ENCODE assay signal across 14 mouse cellular contexts in genomic region chr17:49477370-49477769, GRCm38 (mm10). TPM values are rescaled to one million over a fixed set of nuclear protein-coding genes. Genes with fewer than 3 reads are reported as not detected.
DNase-seq lines count a peak whose midpoint lies in the region; ATAC-seq and TF ChIP-seq lines count a peak whose summit lies in the region.
"Had no signal": no experiment of that assay in that cellular context is flagged by ENCODE, and none has a peak within 500 bp of the region (broad histone marks: within the 10 kb centered on the region; RNA-seq: fewer than 3 reads in every experiment).

No protein-coding gene starts in this region.

- H3K27ac ChIP-seq in heart, embryonic 15.5 days, result 0 out of 2 replicates have a peak overlapping the region, but pooled peaks have one; percentile 3
- H3K27ac ChIP-seq in limb, embryonic 14.5 days (replicated peaks; ENCODE audit: low read depth, low read length), result no peak overlapping the region
- H3K27ac ChIP-seq: forebrain, embryonic 13.5 days; gastrocnemius, adult 2 months; hindbrain, embryonic 15.5 days; limb, embryonic 15.5 days had no signal

- no peak for TF ChIP-seq POLR2A in limb, embryonic 14.5 days (IDR thresholded peaks at IDR 0.05; ENCODE audit: borderline replicate concordance, extremely low read depth, insufficient read depth, insufficient read length)

- DNase-seq in heart, postnatal 36 days, result no peak
- DNase-seq in kidney, adult 8-10 months, result peak; percentile 19 to 24
- DNase-seq in limb, embryonic 14.5 days (ENCODE audit: low spot score), result peak; percentile 54
- DNase-seq in lung, postnatal 4 days, result peak; percentile 53 to 79
- DNase-seq in frontal cortex, adult 2 months (ENCODE audit: extremely low spot score in 1 of 2, low spot score in 1 of 2), result no peak
- no peak for DNase-seq in cerebellum, postnatal 4 days (ENCODE audit: low spot score in 2 of 2)
- DNase-seq in urinary bladder, adult 2 months (ENCODE audit: low spot score), result no peak
- DNase-seq: cerebellum, adult 9-10 months; gastrocnemius, adult 2 months; right cerebral cortex, postnatal 14 days had no signal

- H3K27me3 ChIP-seq in heart, embryonic 15.5 days, result no peaks in the 10 kb centered on the region
- no peaks in the 10 kb centered on the region for H3K27me3 ChIP-seq in limb, embryonic 14.5 days (ENCODE audit: control insufficient read depth, insufficient read depth, low read length)
- H3K27me3 ChIP-seq: forebrain, embryonic 13.5 days; hindbrain, embryonic 15.5 days; limb, embryonic 15.5 days had no signal

- no peak overlapping the region for H3K4me2 ChIP-seq in heart, embryonic 15.5 days
- no peak overlapping the region for H3K4me2 ChIP-seq in limb, embryonic 14.5 days (replicated peaks; ENCODE audit: low read depth, low read length, severe bottlenecking)
- H3K4me2 ChIP-seq: forebrain, embryonic 13.5 days; hindbrain, embryonic 15.5 days; limb, embryonic 15.5 days had no signal

- no peak overlapping the region for H3K9ac ChIP-seq in heart, embryonic 15.5 days
- H3K9ac ChIP-seq in limb, embryonic 14.5 days (ENCODE audit: low read depth, low read length, severe bottlenecking), result no peak overlapping the region
- H3K9ac ChIP-seq: forebrain, embryonic 13.5 days; hindbrain, embryonic 15.5 days; limb, embryonic 15.5 days had no signal

- peaks cover 9% of the 10 kb centered on the region; the same call in 1 of the 2 replicates for H3K36me3 ChIP-seq in heart, embryonic 15.5 days
- H3K36me3 ChIP-seq in limb, embryonic 14.5 days (ENCODE audit: control insufficient read depth, insufficient read depth, low read length), result peaks cover 52% of the 10 kb centered on the region
- H3K36me3 ChIP-seq: hindbrain, embryonic 15.5 days had no signal

- H3K4me3 ChIP-seq in heart, embryonic 15.5 days, result no peak overlapping the region
- no peak overlapping the region for H3K4me3 ChIP-seq in limb, embryonic 14.5 days (replicated peaks; ENCODE audit: low read length)
- H3K4me3 ChIP-seq: forebrain, embryonic 13.5 days; gastrocnemius, adult 2 months; hindbrain, embryonic 15.5 days; limb, embryonic 15.5 days had no signal

- intact Hi-C loops in heart, postnatal 36 days (cut with DNase I), result no loop called here

- peaks cover 21% of the 10 kb centered on the region for H3K4me1 ChIP-seq in heart, embryonic 15.5 days (replicated peaks)
- no peaks in the 10 kb centered on the region for H3K4me1 ChIP-seq in limb, embryonic 14.5 days (ENCODE audit: control insufficient read depth, insufficient read depth, low read length)
- H3K4me1 ChIP-seq: hindbrain, embryonic 15.5 days had no signal

- no peak for ATAC-seq in heart, embryonic 15.5 days (replicated peaks; ENCODE audit: insufficient number of reproducible peaks, insufficient read depth, low FRiP score, low read depth)
- 0 out of 2 replicates have a peak, but pooled peaks have one; percentile 38 for ATAC-seq in limb, embryonic 14.5 days (ENCODE audit: low FRiP score, low read depth)
- ATAC-seq: forebrain, embryonic 13.5 days had no signal

- no peaks in the 10 kb centered on the region for H3K9me3 ChIP-seq in heart, embryonic 15.5 days (replicated peaks)
- H3K9me3 ChIP-seq in limb, embryonic 14.5 days (ENCODE audit: control insufficient read depth, low read length), result no peaks in the 10 kb centered on the region
- H3K9me3 ChIP-seq: forebrain, embryonic 13.5 days; hindbrain, embryonic 15.5 days; limb, embryonic 15.5 days had no signal

- WGBS in heart, embryonic 15.5 days, result 46% methylated on average over 4 of the region's 4 CpGs
- 72% methylated on average over 4 of the region's 4 CpGs for WGBS in limb, embryonic 14.5 days

RNA-seq across cellular contexts. Expression of gene Mocs1, which starts 49.2 kb away (rescaled TPM):
- polyA plus RNA-seq in heart, embryonic 15.5 days (2015; fragmentation: Nextera tagmentation; extraction: Ambion mirVana), result 4.3 and 5.5 TPM in 2 replicates
- 10 to 100 TPM; 22.3 to 26.8 TPM for total RNA-seq in heart, postnatal 36 days (2021)
- polyA plus RNA-seq in limb, embryonic 14.5 days (2012; rRNA removed), result 18.3 and 21.5 TPM in 2 replicates
- 8.0 and 8.1 TPM in 2 replicates for polyA plus RNA-seq in limb, embryonic 14.5 days (2014; fragmentation: Nextera tagmentation; extraction: Ambion mirVana)
- 8.3 and 8.9 TPM in 2 replicates for polyA plus RNA-seq in frontal cortex, adult 2 months (2012; rRNA removed)
- 33.1 and 40.0 TPM in 2 replicates for polyA plus RNA-seq in urinary bladder, adult 2 months (2012; rRNA removed)

Comparison
In these comparisons a context has a peak if more than half of its experiments do, and no peak if none do; other contexts are left out.
1. DNase-seq: peak in kidney, adult 8-10 months (2 of 2), limb, embryonic 14.5 days (single experiment) and lung, postnatal 4 days (2 of 2); none in heart, postnatal 36 days (0 of 2), frontal cortex, adult 2 months (0 of 2), cerebellum, postnatal 4 days (0 of 2) and urinary bladder, adult 2 months (single experiment).